Mouse (Mus musculus): ENCODE results near the gene Ubqln1. TPM values are rescaled to one million over a fixed set of nuclear protein-coding genes. Genes with fewer than 3 reads are reported as not detected.

Gene Ubqln1
- total RNA-seq, 2 experiments from 2014 or later, result 139 to 143 TPM

DNA sequence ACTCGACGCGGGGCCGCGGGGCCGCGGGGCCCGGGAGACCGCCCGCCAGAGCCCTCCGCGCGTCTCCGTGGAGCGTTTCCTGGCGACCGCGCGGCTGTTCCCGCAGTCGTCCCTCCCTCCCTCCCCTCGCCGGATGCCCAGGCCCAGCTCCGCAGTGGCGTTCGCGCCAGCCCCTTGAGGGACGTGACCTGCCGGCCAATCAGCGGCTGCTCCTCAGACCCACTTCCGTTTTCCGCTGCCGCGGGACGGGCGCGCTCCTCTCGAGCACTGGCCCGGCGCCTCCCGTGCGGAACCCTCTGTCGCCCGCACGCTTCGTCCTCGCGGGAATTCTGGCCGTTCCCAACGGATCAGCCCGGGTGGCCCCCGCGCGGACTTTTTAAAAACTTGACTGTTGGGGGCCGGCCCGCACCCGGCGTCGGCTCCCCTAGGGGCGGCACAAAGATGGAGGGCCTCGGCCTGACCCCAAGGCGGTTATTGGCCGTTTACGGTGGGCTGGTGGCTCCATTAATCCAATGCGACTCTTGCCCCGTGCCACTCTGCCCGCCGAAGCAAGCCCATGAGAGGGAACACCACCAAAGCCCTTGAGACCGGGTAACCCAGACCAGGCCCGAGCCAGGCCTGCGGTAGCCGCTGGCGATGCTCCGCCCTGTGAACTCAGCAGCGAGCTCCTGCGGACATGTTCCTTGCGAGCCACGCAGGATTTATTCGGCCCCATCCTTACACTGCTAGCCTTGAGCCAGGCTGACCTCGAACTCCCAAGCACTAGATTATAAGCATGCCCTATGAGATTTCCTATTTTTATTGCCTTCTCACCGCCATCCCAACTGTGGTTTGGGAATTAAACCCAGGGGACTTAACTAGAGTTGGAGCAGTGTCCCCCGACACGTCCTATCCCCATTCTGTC is 86.4 kb downstream of the Ubqln1 start:
- peak; percentile 94 to 95 for DNase-seq (ENCODE audit: low spot score in 2 of 2)
- peak overlapping the region; percentile 93 for H3K4me3 ChIP-seq
- peak overlapping the region; percentile 100 for H3K27ac ChIP-seq
- no peak; the same call in 1 of the 2 replicates for TF ChIP-seq CTCF (conservative IDR thresholded peaks at IDR 0.05)

GRCm38 (mm10) chr13:58128396-58128767 is 87.1 kb downstream of the Ubqln1 start, which contains the start of gene Hnrnpa0:
Hnrnpa0 (minus strand) TSS chr13:58128556.
- DNase-seq (ENCODE audit: low spot score in 2 of 2), result peak; percentile 91 to 96
- Histone ChIP-seq H3K4me3 (peak within 1 kb of the TSS; percentile 93), H3K27ac (peak within 1 kb of the TSS; percentile 100)
- no peak for TF ChIP-seq CTCF (conservative IDR thresholded peaks at IDR 0.05)

GRCm38 (mm10) chr13:58127766-58128361 is 87.6 kb downstream of the Ubqln1 start:
- peak in 1 of 2 experiments; percentile 45 for DNase-seq (ENCODE audit: low spot score in 2 of 2)
- H3K4me3 ChIP-seq, result peak overlapping the region; percentile 93
- no peak for TF ChIP-seq CTCF (conservative IDR thresholded peaks at IDR 0.05)
- peak overlapping the region; percentile 100 for H3K27ac ChIP-seq

- Histone ChIP-seq H3K27ac (peak overlapping the region; percentile 100), H3K4me3 (peak overlapping the region; percentile 93)
- no peak for TF ChIP-seq CTCF (conservative IDR thresholded peaks at IDR 0.05)
- DNase-seq (ENCODE audit: low spot score in 2 of 2), result peak in 1 of 2 experiments; percentile 30
Observed at GRCm38 (mm10) chr13:58126862-58127765, 88.3 kb downstream of the Ubqln1 start.

Other genes with a start within 250 kb of the Ubqln1 start
- gene Klhl3, start 102.1 kb downstream of the Ubqln1 start, total RNA-seq (2021), result 10 to 100 TPM; 48.3 to 48.4 TPM
- 100 to 1,000 TPM; 120 to 122 TPM for gene Hnrnpa0, start 87.1 kb downstream of the Ubqln1 start, total RNA-seq (2021)
- 10 to 100 TPM; 28.4 to 34.9 TPM for gene Idnk, start 58.0 kb downstream of the Ubqln1 start, total RNA-seq (2021)
- 10 to 100 TPM; 21.6 to 22.0 TPM for gene Gkap1, start 60.0 kb upstream of the Ubqln1 start, total RNA-seq (2021)
- gene Kif27, start 143.5 kb upstream of the Ubqln1 start, total RNA-seq (2021), result 1 to 10 TPM; 3.3 TPM
- 1 to 10 TPM; 6.7 to 7.6 TPM for gene 2210016F16Rik, start 169.6 kb upstream of the Ubqln1 start, total RNA-seq (2021)
- gene Rmi1, start 186.6 kb upstream of the Ubqln1 start, total RNA-seq (2021), result 10 to 100 TPM; 16.8 to 17.9 TPM
- 100 to 1,000 TPM; 660 to 681 TPM for gene Hnrnpk, start 187.7 kb upstream of the Ubqln1 start, total RNA-seq (2021)

All from layer of hippocampus, adult 2 months (tissue).